Mouse (Mus musculus): ENCODE measurements around the gene Nup214. TPM values are rescaled to one million over a fixed set of nuclear protein-coding genes. Genes with fewer than 3 reads are reported as not detected.
"Not testable (repeated sequence)": the region's sequence is repeated elsewhere in the genome, so short reads cannot be mapped to it uniquely, and the experiment has no call there.

Nup214 gene
- polyA plus RNA-seq, 1 experiment = 80.0 TPM

- H3K4me3 ChIP-seq (replicated peaks; ENCODE audit: control insufficient read depth, low read depth, low read length) = no peak overlapping the region
- 45% methylated on average over 6 of the region's 6 CpGs for WGBS
- H3K4me1 ChIP-seq (ENCODE audit: control insufficient read depth, insufficient read depth, low read length) = no peaks in the 10 kb centered on the region; the same call in 1 of the 2 replicates
- TF ChIP-seq POLR2A (IDR thresholded peaks at IDR 0.05; ENCODE audit: borderline replicate concordance, control insufficient read depth, low read depth, low read length) = no peak
- no peak overlapping the region for H3K27ac ChIP-seq (ENCODE audit: control insufficient read depth, insufficient read depth, low read depth, low read length, poor library complexity)
Measured at GRCm38 (mm10) chr2:32037279-32037858, 63.1 kb downstream of the Nup214 start.

DNA sequence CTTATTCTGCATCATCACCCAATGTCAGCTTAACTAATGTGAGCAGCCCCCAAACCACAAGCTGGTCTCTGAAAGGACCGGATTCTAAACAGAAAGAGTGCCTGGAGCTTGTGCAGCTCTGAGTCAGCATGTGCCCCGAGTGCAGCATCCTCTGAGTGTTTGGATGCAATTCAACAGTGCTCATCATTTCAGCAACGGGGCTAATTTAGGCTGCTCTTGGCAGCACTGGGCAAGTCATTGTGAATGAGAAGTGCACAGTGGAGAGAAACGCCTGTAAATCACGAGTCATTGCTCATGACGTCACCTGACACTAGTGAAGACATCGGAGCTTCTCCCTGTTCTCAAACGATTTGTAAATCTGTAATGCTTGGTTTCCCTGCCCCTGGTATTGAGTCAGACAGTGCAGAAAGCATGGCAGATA lies 64.4 kb downstream of the Nup214 start:
- no peak overlapping the region; the same call in 1 of the 2 replicates for H3K27ac ChIP-seq (ENCODE audit: control insufficient read depth, insufficient read depth, low read depth, low read length, poor library complexity)
- TF ChIP-seq POLR2A (IDR thresholded peaks at IDR 0.05; ENCODE audit: borderline replicate concordance, control insufficient read depth, low read depth, low read length) = no peak
- TF ChIP-seq CTCF (IDR thresholded peaks at IDR 0.05; ENCODE audit: control insufficient read depth, insufficient read depth, low read length) = no peak
- H3K4me1 ChIP-seq (ENCODE audit: control insufficient read depth, insufficient read depth, low read length) = no peaks in the 10 kb centered on the region; the same call in 1 of the 2 replicates
- 31% methylated on average over 8 of the region's 8 CpGs for WGBS
- no peak overlapping the region for H3K4me3 ChIP-seq (replicated peaks; ENCODE audit: control insufficient read depth, low read depth, low read length)

GRCm38 (mm10) chr2:32040646-32041045 lies 66.4 kb downstream of the Nup214 start:
- not testable (repeated sequence) for H3K27ac ChIP-seq (ENCODE audit: control insufficient read depth, insufficient read depth, low read depth, low read length, poor library complexity); H3K4me3 ChIP-seq (replicated peaks; ENCODE audit: control insufficient read depth, low read depth, low read length); H3K4me1 ChIP-seq (ENCODE audit: control insufficient read depth, insufficient read depth, low read length)
- 90% methylated on average over 9 of the region's 9 CpGs for WGBS

DNA sequence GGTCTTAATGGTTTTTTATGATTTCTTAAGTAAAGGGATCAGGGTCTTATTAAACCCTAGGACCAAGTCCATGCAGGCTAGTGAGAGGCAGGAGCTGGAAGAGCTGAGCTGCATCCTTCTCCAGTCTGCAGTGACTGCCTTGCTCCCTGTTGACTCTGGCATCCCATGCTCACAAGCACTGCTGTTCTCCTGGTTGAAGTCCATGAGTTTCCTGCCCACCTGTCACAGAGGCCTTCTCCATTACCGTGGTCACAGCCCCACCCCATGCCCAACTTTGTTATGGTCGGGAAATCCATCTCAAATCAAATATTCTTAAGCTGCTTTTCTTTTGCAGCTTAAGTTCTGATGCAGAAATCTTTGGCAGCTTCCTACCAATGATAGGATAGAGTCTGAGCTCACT lies 66.9 kb downstream of the Nup214 start:
- WGBS = 84% methylated on average over 2 of the region's 2 CpGs

GRCm38 (mm10) chr2:32043836-32044235 lies 69.6 kb downstream of the Nup214 start:
- no peak for TF ChIP-seq POLR2A (IDR thresholded peaks at IDR 0.05; ENCODE audit: borderline replicate concordance, control insufficient read depth, low read depth, low read length)
- TF ChIP-seq CTCF (IDR thresholded peaks at IDR 0.05; ENCODE audit: control insufficient read depth, insufficient read depth, low read length) = no peak
- 76% methylated on average over 5 of the region's 5 CpGs for WGBS
- Histone ChIP-seq H3K4me3 (replicated peaks; ENCODE audit: control insufficient read depth, low read depth, low read length) (no peak overlapping the region), H3K4me1 (ENCODE audit: control insufficient read depth, insufficient read depth, low read length) (no peaks in the 10 kb centered on the region), H3K27ac (ENCODE audit: control insufficient read depth, insufficient read depth, low read depth, low read length, poor library complexity) (no peak overlapping the region)

More for the DNA sequence above, 66.9 kb downstream of the Nup214 start:
- Histone ChIP-seq H3K4me1 (ENCODE audit: control insufficient read depth, insufficient read depth, low read length) (no peaks in the 10 kb centered on the region; the same call in 1 of the 2 replicates), H3K4me3 (replicated peaks; ENCODE audit: control insufficient read depth, low read depth, low read length) (no peak overlapping the region), H3K27ac (ENCODE audit: control insufficient read depth, insufficient read depth, low read depth, low read length, poor library complexity) (no peak overlapping the region)
- TF ChIP-seq CTCF (IDR thresholded peaks at IDR 0.05; ENCODE audit: control insufficient read depth, insufficient read depth, low read length) = no peak
- no peak for TF ChIP-seq POLR2A (IDR thresholded peaks at IDR 0.05; ENCODE audit: borderline replicate concordance, control insufficient read depth, low read depth, low read length)

- TF ChIP-seq POLR2A (IDR thresholded peaks at IDR 0.05; ENCODE audit: borderline replicate concordance, control insufficient read depth, low read depth, low read length) (no peak), CTCF (IDR thresholded peaks at IDR 0.05; ENCODE audit: control insufficient read depth, insufficient read depth, low read length) (no peak)
- no peak overlapping the region; the same call in 1 of the 2 replicates for H3K27ac ChIP-seq (ENCODE audit: control insufficient read depth, insufficient read depth, low read depth, low read length, poor library complexity)
- H3K4me1 ChIP-seq (ENCODE audit: control insufficient read depth, insufficient read depth, low read length) = no peaks in the 10 kb centered on the region
- WGBS = 90% methylated on average over 6 of the region's 6 CpGs
- H3K4me3 ChIP-seq (replicated peaks; ENCODE audit: control insufficient read depth, low read depth, low read length) = no peak overlapping the region
Measured at GRCm38 (mm10) chr2:32045375-32045774, 71.1 kb downstream of the Nup214 start.

- WGBS = 85% methylated on average over 10 of the region's 10 CpGs
- H3K4me1 ChIP-seq (ENCODE audit: control insufficient read depth, insufficient read depth, low read length) = no peaks in the 10 kb centered on the region
- no peak for TF ChIP-seq POLR2A (IDR thresholded peaks at IDR 0.05; ENCODE audit: borderline replicate concordance, control insufficient read depth, low read depth, low read length)
- TF ChIP-seq CTCF (IDR thresholded peaks at IDR 0.05; ENCODE audit: control insufficient read depth, insufficient read depth, low read length) = no peak
- H3K4me3 ChIP-seq (replicated peaks; ENCODE audit: control insufficient read depth, low read depth, low read length) = no peak overlapping the region
- H3K27ac ChIP-seq (ENCODE audit: control insufficient read depth, insufficient read depth, low read depth, low read length, poor library complexity) = no peak overlapping the region
Measured at GRCm38 (mm10) chr2:32046009-32046408, 71.8 kb downstream of the Nup214 start.

GRCm38 (mm10) chr2:32047323-32047722 lies 73.1 kb downstream of the Nup214 start:
- 43% methylated on average over 10 of the region's 10 CpGs for whole genome bisulfite sequencing
- Histone ChIP-seq H3K4me1 (ENCODE audit: control insufficient read depth, insufficient read depth, low read length) (no peaks in the 10 kb centered on the region), H3K4me3 (replicated peaks; ENCODE audit: control insufficient read depth, low read depth, low read length) (no peak overlapping the region), H3K27ac (ENCODE audit: control insufficient read depth, insufficient read depth, low read depth, low read length, poor library complexity) (0 out of 2 replicates have a peak overlapping the region, but pooled peaks have one; percentile 7)
- no peak for TF ChIP-seq POLR2A (IDR thresholded peaks at IDR 0.05; ENCODE audit: borderline replicate concordance, control insufficient read depth, low read depth, low read length)

DNA sequence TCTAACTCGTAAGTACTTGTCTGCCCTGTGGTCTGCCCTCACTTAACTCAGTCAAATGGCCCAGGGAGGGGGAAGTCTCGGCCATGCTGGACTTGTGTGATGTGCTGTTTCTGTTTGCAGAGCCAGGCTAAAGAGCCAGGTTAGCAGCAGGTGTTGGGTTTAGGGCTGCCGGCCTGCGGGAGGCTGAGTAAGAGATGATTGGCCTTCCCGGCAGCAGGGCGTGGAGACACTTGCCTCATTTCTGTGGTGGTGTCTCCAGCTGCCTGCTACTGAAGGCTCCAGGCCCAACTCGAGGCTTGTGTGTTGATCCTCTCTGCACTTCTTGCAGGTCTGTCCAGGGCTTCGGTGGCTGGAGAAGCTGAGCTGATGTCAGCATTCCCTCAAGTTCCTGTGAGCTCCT lies 77.6 kb downstream of the Nup214 start:
- no peak for TF ChIP-seq CTCF (IDR thresholded peaks at IDR 0.05; ENCODE audit: control insufficient read depth, insufficient read depth, low read length)
- TF ChIP-seq POLR2A (IDR thresholded peaks at IDR 0.05; ENCODE audit: borderline replicate concordance, control insufficient read depth, low read depth, low read length) = no peak
- H3K4me3 ChIP-seq (replicated peaks; ENCODE audit: control insufficient read depth, low read depth, low read length) = no peak overlapping the region
- H3K27ac ChIP-seq (ENCODE audit: control insufficient read depth, insufficient read depth, low read depth, low read length, poor library complexity) = no peak overlapping the region
- H3K4me1 ChIP-seq (ENCODE audit: control insufficient read depth, insufficient read depth, low read length) = peaks cover 1% of the 10 kb centered on the region; the same call in 1 of the 2 replicates
- WGBS = 82% methylated on average over 8 of the region's 8 CpGs
